Mouse (Mus musculus): ENCODE data around the gene Cacna1b. TPM values are rescaled to one million over a fixed set of nuclear protein-coding genes. Genes with fewer than 3 reads are reported as not detected.

The Cacna1b gene
- polyA plus RNA-seq, 1 experiment from 2014 or later, result 0.48 TPM

DNA sequence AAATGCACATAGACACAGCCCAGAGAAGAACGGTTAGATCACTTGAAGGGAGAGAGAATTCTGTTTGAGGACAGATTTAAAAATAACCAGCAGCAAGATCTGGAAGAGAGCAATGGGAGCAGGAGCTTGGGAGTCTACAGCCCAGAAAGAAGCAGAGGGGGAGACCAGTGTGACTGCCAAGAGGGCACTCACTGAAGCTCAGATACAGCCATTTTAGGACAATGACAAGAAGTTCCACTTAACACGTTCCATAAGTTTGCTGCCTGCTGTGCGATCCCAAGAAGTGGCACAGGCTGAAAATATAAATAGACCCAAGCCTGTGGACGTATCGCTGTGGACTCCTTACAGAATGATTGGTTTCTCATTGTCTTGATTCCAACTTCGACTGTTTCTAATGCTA lies 206.6 kb downstream of the Cacna1b start:
- DNase-seq (ENCODE audit: low spot score), result no peak

GRCm38 (mm10) chr2:24553962-24554361 lies 209.0 kb downstream of the Cacna1b start:
- DNase-seq (ENCODE audit: low spot score), result no peak

Other genes starting within 250 kb of the Cacna1b start
- gene Ehmt1, start 156.5 kb upstream of the Cacna1b start, polyA plus RNA-seq (2015; fragmentation: Nextera tagmentation; extraction: Ambion mirVana), result 50.4 and 53.6 TPM in 2 replicates
- gene Arrdc1, start 172.1 kb upstream of the Cacna1b start, polyA plus RNA-seq (2015; fragmentation: Nextera tagmentation; extraction: Ambion mirVana), result 67.1 and 67.9 TPM in 2 replicates
- 16.1 TPM in 2 replicates for gene Zmynd19, start 186.6 kb upstream of the Cacna1b start, polyA plus RNA-seq (2015; fragmentation: Nextera tagmentation; extraction: Ambion mirVana)
- gene Dph7, start 199.2 kb upstream of the Cacna1b start, polyA plus RNA-seq (2015; fragmentation: Nextera tagmentation; extraction: Ambion mirVana), result 25.1 and 27.9 TPM in 2 replicates
- 175 and 188 TPM in 2 replicates for gene Mrpl41, start 211.9 kb upstream of the Cacna1b start, polyA plus RNA-seq (2015; fragmentation: Nextera tagmentation; extraction: Ambion mirVana)
- gene Pnpla7, start 212.9 kb upstream of the Cacna1b start, polyA plus RNA-seq (2015; fragmentation: Nextera tagmentation; extraction: Ambion mirVana), result 14.1 and 19.8 TPM in 2 replicates